Mouse (Mus musculus) CH12.LX (cell line): ENCODE results near the gene Prkag2. TPM values are rescaled to one million over a fixed set of nuclear protein-coding genes. Genes with fewer than 3 reads are reported as not detected.

ENCODE experiments used
- DNase-seq: peaks from one replicate; pipeline ENCODE4 v3.0.0-alpha.2; 2013; ENCODE audit errors: extremely low read depth
- H3K27ac ChIP-seq: 2 replicates; pipeline ENCODE4 v1.5.1; 2012; ENCODE audit warnings: low read depth, mild to moderate bottlenecking, control low read depth, moderate library complexity; ENCODE audit not compliant: insufficient read depth
- H3K27me3 ChIP-seq: replicated peaks from 2 replicates; pipeline ENCODE3; 2012; ENCODE audit warnings: inconsistent platforms
- H3K36me3 ChIP-seq, 2 experiments: replicated peaks in 1 of 2; 2 replicates each; pipeline versions ENCODE3 to v1.6.1; 2012; ENCODE audit warnings: inconsistent platforms in 1 of 2, low read length in 1 of 2, mild to moderate bottlenecking in 1 of 2, mixed read lengths in 1 of 2, moderate library complexity in 1 of 2; ENCODE audit not compliant: control insufficient read depth in 1 of 2, insufficient read depth in 1 of 2
- H3K4me1 ChIP-seq, 2 experiments: 2 replicates each; pipeline ENCODE4 v1.6.1; 2012; ENCODE audit warnings: inconsistent platforms in 1 of 2, moderate library complexity in 1 of 2; ENCODE audit not compliant: insufficient read depth in 2 of 2, control insufficient read depth in 1 of 2
- H3K4me2 ChIP-seq: 2 replicates; pipeline ENCODE4 v1.6.1; 2012; ENCODE audit warnings: low read depth, mild to moderate bottlenecking, control low read depth; ENCODE audit not compliant: poor library complexity, insufficient read depth, severe bottlenecking
- H3K4me3 ChIP-seq, 3 experiments: fragments of 150-350 bp in 1 of 3; sonication (generic) in 1 of 3; replicated peaks in 1 of 3; 2 replicates each; pipeline versions ENCODE3 to v1.5.1; 2011 to 2012; ENCODE audit warnings: low read depth in 2 of 3, low read length in 2 of 3, mild to moderate bottlenecking in 2 of 3, moderate library complexity in 2 of 3, control low read depth in 1 of 3, improper control_type of control experiment in 1 of 3, inconsistent platforms in 1 of 3, mixed read lengths in 1 of 3; ENCODE audit not compliant: poor library complexity in 1 of 3
- H3K79me2 ChIP-seq: replicated peaks from 2 replicates; pipeline ENCODE4 v1.6.1; 2012; ENCODE audit warnings: mild to moderate bottlenecking, moderate library complexity; ENCODE audit not compliant: control insufficient read depth, poor library complexity, insufficient read depth, severe bottlenecking; ENCODE audit errors: extremely low read depth
- H3K9ac ChIP-seq: 2 replicates; pipeline ENCODE4 v1.6.1; 2012; ENCODE audit warnings: low read depth, mild to moderate bottlenecking, control low read depth, moderate library complexity; ENCODE audit not compliant: insufficient read depth
- H3K9me3 ChIP-seq: replicated peaks from 2 replicates; pipeline ENCODE3; 2012; ENCODE audit warnings: low read length, inconsistent platforms, mixed read lengths
- CHD1 ChIP-seq: IDR thresholded peaks from 2 replicates; pipeline ENCODE4 v1.6.1; 2012; ENCODE audit warnings: low read depth, low read length, improper control_type of control experiment, inconsistent platforms
- CHD2 ChIP-seq: IDR thresholded peaks from 2 replicates; pipeline ENCODE4 v1.6.1; 2011; ENCODE audit warnings: low read length, improper control_type of control experiment
- CTCF ChIP-seq, 2 experiments: IDR thresholded peaks in 1 of 2; conservative IDR thresholded peaks in 1 of 2; 2 replicates each; pipeline ENCODE4 v1.5.1; 2011 to 2012; ENCODE audit warnings: low read depth in 2 of 2, low read length in 2 of 2, improper control_type of control experiment in 1 of 2, inconsistent platforms in 1 of 2, mild to moderate bottlenecking in 1 of 2, moderate library complexity in 1 of 2
- ELF1 ChIP-seq: IDR thresholded peaks from 2 replicates; pipeline ENCODE4 v1.6.1; 2014; ENCODE audit warnings: low read depth, mild to moderate bottlenecking, inconsistent platforms, low read length, improper control_type of control experiment
- EP300 ChIP-seq: IDR thresholded peaks from 2 replicates; pipeline ENCODE4 v1.6.1; 2011; ENCODE audit warnings: low read length, improper control_type of control experiment
- GABPA ChIP-seq: IDR thresholded peaks from 2 replicates; pipeline ENCODE4 v1.6.1; 2012; ENCODE audit warnings: low read depth, low read length, improper control_type of control experiment, inconsistent platforms; ENCODE audit not compliant: insufficient replicate concordance
- JUN ChIP-seq: IDR thresholded peaks from 2 replicates; pipeline ENCODE4 v1.6.1; 2011; ENCODE audit warnings: low read depth, mild to moderate bottlenecking, low read length, improper control_type of control experiment, moderate library complexity; ENCODE audit not compliant: insufficient read depth
- JUND ChIP-seq: conservative IDR thresholded peaks from 2 replicates; pipeline ENCODE4 v1.6.1; 2011; ENCODE audit warnings: low read depth, low read length, improper control_type of control experiment
- MAZ ChIP-seq: IDR thresholded peaks from 2 replicates; pipeline ENCODE4 v1.6.1; 2012; ENCODE audit warnings: low read depth, mild to moderate bottlenecking, inconsistent platforms, low read length, improper control_type of control experiment, moderate library complexity
- MYC ChIP-seq: IDR thresholded peaks from 2 replicates; pipeline ENCODE4 v1.6.1; 2011; ENCODE audit warnings: low read depth, mild to moderate bottlenecking, improper control_type of control experiment, low read length
- PAX5 ChIP-seq: IDR thresholded peaks from 2 replicates; pipeline ENCODE4 v1.6.1; 2012; ENCODE audit warnings: low read length, inconsistent platforms, mixed read lengths
- POLR2A ChIP-seq: IDR thresholded peaks from 2 replicates; pipeline ENCODE4 v1.6.1; 2011; ENCODE audit warnings: low read depth, mild to moderate bottlenecking, improper control_type of control experiment, low read length
- POLR2AphosphoS2 ChIP-seq: IDR thresholded peaks from 2 replicates; pipeline ENCODE4 v1.6.1; 2011; ENCODE audit warnings: low read depth, low read length, improper control_type of control experiment
- RCOR1 ChIP-seq: conservative IDR thresholded peaks from 2 replicates; pipeline ENCODE4 v1.6.1; 2012; ENCODE audit warnings: low read depth, mild to moderate bottlenecking, inconsistent platforms, low read length, improper control_type of control experiment
- TBP ChIP-seq: conservative IDR thresholded peaks from 2 replicates; pipeline ENCODE4 v1.6.1; 2011; ENCODE audit warnings: low read depth, low read length, improper control_type of control experiment
- UBTF ChIP-seq: IDR thresholded peaks from 2 replicates; pipeline ENCODE4 v1.6.1; 2012; ENCODE audit warnings: low read depth, mild to moderate bottlenecking, inconsistent platforms, low read length, improper control_type of control experiment, moderate library complexity
- ZMIZ1 ChIP-seq: IDR thresholded peaks from 2 replicates; pipeline ENCODE4 v1.6.1; 2012; ENCODE audit warnings: low read depth, mild to moderate bottlenecking, inconsistent platforms, low read length, improper control_type of control experiment
- dilution Hi-C: fragments of 300-500 bp; cut with MboI; formaldehyde crosslinking; loops from 2 replicates; pipeline ENCODE4 v1.14.3; 2020; ENCODE audit warnings: low sequenced_read_pairs; ENCODE audit not compliant: extremely low pct_unique_long_range_greater_than_20kb, extremely low pct_ligation_motif_present
- in situ Hi-C: fragments of 300-500 bp; cut with MboI; formaldehyde crosslinking; loops from 3 replicates; pipeline ENCODE4 v1.14.3; 2019; ENCODE audit warnings: low sequenced_read_pairs, low pct_ligation_motif_present, low pct_unique_long_range_greater_than_20kb, mixed read lengths
- polyA plus RNA-seq: library from polyadenylated mRNA; unstranded; fragments of >175 nt; gene quantifications from 2 replicates; pipeline ENCODE4 v1.2.1, GENCODE M21; 2012; ENCODE audit warnings: low read depth; ENCODE audit not compliant: insufficient read length
- total RNA-seq, 2 experiments: library from RNA; depleted of rRNA; stranded (reverse); fragments of 300-350 nt in 1 of 2; fragments of >200 nt in 1 of 2; gene quantifications; 2 replicates each; pipeline ENCODE4 v1.2.3; 2012 to 2014

The Prkag2 gene
- total and polyA plus RNA-seq, 3 experiments: 4.6 to 21.2 (median 8.8) TPM

- TF ChIP-seq CTCF (conservative IDR thresholded peaks at IDR 0.05 in 1 of 2, IDR thresholded peaks at IDR 0.05 in 1 of 2; ENCODE audit: low read depth in 2 of 2, low read length in 2 of 2) (no peak), MAZ (no peak), JUND (no peak), POLR2AphosphoS2 (no peak), CHD2 (no peak), GABPA (no peak), CHD1 (no peak), JUN (no peak), TBP (no peak), UBTF (no peak), ZMIZ1 (no peak), EP300 (no peak)
- Histone ChIP-seq H3K9me3 (no peaks in the 10 kb centered on the region), H3K4me3 (no peak overlapping the region), H3K27ac (no peak overlapping the region), H3K4me1 (peaks cover 0 to 5% of the 10 kb centered on the region in 2 experiments; a peak in 1 of 4 replicates), H3K4me2 (no peak overlapping the region), H3K36me3 (peaks cover 0 to 20% of the 10 kb centered on the region in 2 experiments), H3K9ac (no peak overlapping the region), H3K79me2 (no peaks in the 10 kb centered on the region), H3K27me3 (no peaks in the 10 kb centered on the region)
- DNase-seq: no peak
- dilution Hi-C loops (no loop called here), in situ Hi-C loops (no loop called here)
Observed at GRCm38 (mm10) chr5:24860635-24861448, 239.6 kb downstream of the Prkag2 start.

- in situ Hi-C loops (no loop called here), dilution Hi-C loops (no loop called here)
- H3K4me1 ChIP-seq: peaks cover 0 to 2% of the 10 kb centered on the region in 2 experiments; a peak in 1 of 4 replicates
- no peak overlapping the region for H3K4me3 ChIP-seq
- no peak for TF ChIP-seq RCOR1
- no peak for TF ChIP-seq POLR2A
- TF ChIP-seq PAX5: no peak
- TF ChIP-seq MYC: no peak
- no peak for TF ChIP-seq ELF1
- no peak overlapping the region for H3K9ac ChIP-seq
- peaks cover 0 to 17% of the 10 kb centered on the region in 2 experiments for H3K36me3 ChIP-seq
- no peaks in the 10 kb centered on the region for H3K9me3 ChIP-seq
- DNase-seq: no peak
- H3K79me2 ChIP-seq: no peaks in the 10 kb centered on the region
- no peak overlapping the region for H3K27ac ChIP-seq
- no peak overlapping the region for H3K4me2 ChIP-seq
- no peaks in the 10 kb centered on the region for H3K27me3 ChIP-seq
Observed at GRCm38 (mm10) chr5:24859771-24860540, 240.5 kb downstream of the Prkag2 start.
